Mouse (Mus musculus) kidney, adult 2 months (tissue): Measurements from ENCODE around the gene 2510039O18Rik.

ENCODE experiments used
- CTCF ChIP-seq: fragments of 200-500 bp; conservative IDR thresholded peaks from 2 replicates; pipeline ENCODE4 v1.5.1; 2011; ENCODE audit warnings: low read depth, mild to moderate bottlenecking, control low read depth, low read length, moderate library complexity, mixed read lengths; ENCODE audit not compliant: insufficient read depth, insufficient read length
- POLR2A ChIP-seq: fragments of 200-500 bp; IDR thresholded peaks from one replicate; pipeline ENCODE4 v1.6.1; 2011; ENCODE audit warnings: low read depth, low read length, control low read depth

- TF ChIP-seq POLR2A = no peak
- TF ChIP-seq CTCF = no peak
Observed at GRCm38 (mm10) chr4:147963623-147964022, 22.9 kb downstream of the 2510039O18Rik start.
